Mouse (Mus musculus): ENCODE measurements at regions not wholly inside any gene's neighbourhood (a gene's known extent, or its start where the extent isn't known, plus 50 kb on each side); places are given as distances from the start of the nearest gene placed in this dataset.

- TF ChIP-seq CTCF (IDR thresholded peaks at IDR 0.05; ENCODE audit: low read depth) (peak; percentile 33; the same call in 1 of the 2 replicates), EP300 (IDR thresholded peaks at IDR 0.05; ENCODE audit: low read depth) (no peak)
Observed at GRCm38 (mm10) chr9:23674833-23675232, 423.0 kb upstream of the Npsr1 start.
